Mouse (Mus musculus) liver (tissue): ENCODE measurements at regions not wholly inside any gene's neighbourhood (a gene's known extent, or its start where the extent isn't known, plus 50 kb on each side); places are given as distances from the start of the nearest gene placed in this dataset.

Experiments used
- DNase-seq: peaks from one replicate; pipeline ENCODE4 v3.0.0-alpha.2; 2020; ENCODE audit warnings: mixed read lengths

- DNase-seq = no peak
Observed at GRCm38 (mm10) chr2:12614345-12614744, 195.1 kb upstream of the Mindy3 start.

- DNase-seq = no peak
Observed at GRCm38 (mm10) chr2:12613858-12614257, 194.6 kb upstream of the Mindy3 start.

GRCm38 (mm10) chr2:12582566-12582965 is 163.3 kb upstream of the Mindy3 start:
- no peak for DNase-seq

- DNase-seq = no peak
Observed at GRCm38 (mm10) chr2:12557736-12558135, 138.5 kb upstream of the Mindy3 start.

- no peak for DNase-seq
Observed at GRCm38 (mm10) chr2:12522411-12522810, 103.1 kb upstream of the Mindy3 start.

GRCm38 (mm10) chr2:12521744-12522143 is 102.5 kb upstream of the Mindy3 start:
- no peak for DNase-seq

- peak; percentile 10 for DNase-seq
Observed at GRCm38 (mm10) chr2:12492369-12492768, 73.1 kb upstream of the Mindy3 start.

- DNase-seq = no peak
Observed at GRCm38 (mm10) chr2:12469440-12470339, 50.4 kb upstream of the Mindy3 start.
